Mouse (Mus musculus) cerebellum, adult 18-20 months (tissue): ENCODE measurements around the gene Synj2.

ENCODE experiments used
- DNase-seq, 2 experiments: peaks; one replicate each; pipeline ENCODE4 v3.0.0; 2021

The Synj2 gene

GRCm38 (mm10) chr17:5936276-5936675 is 4.8 kb upstream of the Synj2 start:
- DNase-seq = no peak

DNA sequence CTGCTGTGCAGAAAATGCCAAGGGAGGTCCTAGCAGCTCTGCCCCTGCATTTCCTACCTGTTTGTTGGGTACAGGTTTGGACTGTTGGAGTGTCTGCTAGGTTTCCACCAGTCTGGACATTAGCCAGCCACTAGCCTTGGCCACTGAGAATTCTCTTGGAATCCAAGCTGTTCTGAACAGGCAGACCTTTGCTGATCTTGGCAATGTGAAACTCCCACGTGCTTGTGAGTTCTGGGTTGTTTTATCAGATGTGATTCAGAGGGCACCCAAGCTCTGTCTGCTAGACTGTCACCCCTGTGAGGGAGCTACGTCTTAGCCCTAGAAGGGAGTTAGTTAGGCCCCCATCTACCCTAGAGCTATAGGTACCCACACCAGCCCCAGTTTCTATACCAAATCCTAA is 3.6 kb upstream of the Synj2 start:
- DNase-seq = peak; percentile 51 to 61

DNA sequence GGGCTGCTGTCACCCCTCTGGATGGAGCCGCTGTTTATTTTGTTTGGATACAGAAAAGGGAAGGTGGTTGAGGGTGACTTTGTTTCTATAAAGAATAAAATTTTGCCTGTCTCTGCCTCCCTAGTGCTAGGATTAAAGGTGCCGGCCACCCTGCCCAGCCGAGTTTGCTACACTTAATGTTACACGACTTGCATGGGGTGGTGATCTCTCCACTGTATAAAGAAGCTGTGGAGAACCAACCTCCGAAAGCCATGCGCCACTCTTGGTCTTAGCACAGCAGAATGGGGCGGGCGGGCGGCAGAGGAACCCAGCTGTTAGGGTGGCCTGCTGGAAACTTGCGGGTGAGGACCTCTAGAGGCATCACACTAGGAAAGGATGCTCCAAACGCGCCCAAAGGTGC is 1.2 kb upstream of the Synj2 start:
- no peak for DNase-seq

GRCm38 (mm10) chr17:5940792-5941191 is 288 bp upstream of the Synj2 start:
- peak; percentile 78 to 80 for DNase-seq

- no peak for DNase-seq
Observed at GRCm38 (mm10) chr17:5942156-5942555, 1.1 kb downstream of the Synj2 start.

DNA sequence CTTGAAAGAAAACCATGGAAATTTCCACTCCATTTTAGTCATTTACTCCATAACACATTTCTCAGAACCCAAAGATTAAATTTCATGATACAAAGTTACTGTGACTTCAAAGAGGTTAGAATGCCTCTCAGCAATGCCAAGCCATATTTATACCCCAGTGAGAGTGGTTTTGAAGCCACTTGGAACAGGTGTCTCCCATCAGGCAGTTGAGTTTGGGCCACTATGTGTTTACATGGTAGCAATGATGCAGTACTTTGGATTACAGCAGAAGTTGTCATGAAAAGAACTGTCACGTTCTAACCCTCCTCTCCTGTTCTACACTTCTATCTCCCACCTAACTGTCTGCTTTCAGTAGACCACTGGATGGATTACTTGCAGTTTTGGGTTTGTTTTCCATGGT is 2.0 kb downstream of the Synj2 start:
- DNase-seq = no peak

DNA sequence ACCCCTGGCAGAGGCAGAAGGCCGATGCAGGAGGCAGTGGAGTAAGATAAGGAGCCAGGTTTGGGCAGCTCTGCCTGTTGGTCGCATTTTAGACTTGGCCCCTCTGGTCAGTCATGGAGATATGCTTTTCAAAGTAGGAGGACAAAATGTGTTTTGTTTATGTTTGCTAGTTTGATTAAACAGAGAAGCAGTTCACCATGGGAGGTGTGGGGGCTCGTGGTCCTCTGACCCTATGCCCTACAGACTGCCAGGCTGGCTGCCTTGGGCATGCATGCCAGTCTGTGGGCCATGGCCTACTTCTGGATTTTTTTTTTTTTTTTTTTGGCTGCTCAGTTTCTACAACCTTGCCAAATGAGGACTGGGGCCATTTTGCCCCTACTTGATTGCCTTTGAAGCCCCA is 6.0 kb downstream of the Synj2 start:
- no peak for DNase-seq

GRCm38 (mm10) chr17:5952455-5952854 is 11.4 kb downstream of the Synj2 start:
- DNase-seq = no peak

DNA sequence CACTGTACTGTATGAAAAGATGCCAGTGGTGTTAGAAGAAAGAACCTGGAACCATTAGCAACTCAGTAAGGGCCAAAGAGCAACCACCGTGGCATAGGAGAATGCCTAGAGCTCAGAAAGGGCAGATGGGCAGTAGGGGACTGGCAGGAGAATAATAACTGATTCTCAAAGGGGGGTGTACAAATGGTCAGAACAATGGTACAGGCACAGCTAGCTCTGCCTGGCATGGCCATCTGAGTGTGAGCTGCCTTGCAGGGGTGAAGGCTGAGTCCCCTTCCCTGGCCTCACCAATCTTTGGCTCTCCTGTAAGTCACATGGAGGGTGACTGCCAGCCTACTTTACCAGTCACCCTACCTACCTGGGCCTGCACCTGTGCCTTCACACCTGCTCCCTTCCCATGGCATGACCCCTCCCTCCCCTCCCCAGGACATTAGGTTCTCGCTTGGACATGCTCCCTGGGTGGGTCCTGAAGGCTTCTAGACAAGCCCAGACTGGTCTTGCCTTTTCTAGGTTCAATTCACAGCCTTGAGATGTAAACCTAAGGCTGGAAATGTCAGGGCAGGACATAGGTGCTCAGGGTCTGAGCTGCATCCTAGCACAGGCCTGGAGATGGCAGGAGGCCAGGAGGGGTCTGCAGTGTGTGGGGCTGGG is 15.4 kb downstream of the Synj2 start:
- no peak for DNase-seq

GRCm38 (mm10) chr17:5957097-5957496 is 16.0 kb downstream of the Synj2 start:
- no peak for DNase-seq

- no peak for DNase-seq
Observed at GRCm38 (mm10) chr17:5958229-5958628, 17.1 kb downstream of the Synj2 start.

DNA sequence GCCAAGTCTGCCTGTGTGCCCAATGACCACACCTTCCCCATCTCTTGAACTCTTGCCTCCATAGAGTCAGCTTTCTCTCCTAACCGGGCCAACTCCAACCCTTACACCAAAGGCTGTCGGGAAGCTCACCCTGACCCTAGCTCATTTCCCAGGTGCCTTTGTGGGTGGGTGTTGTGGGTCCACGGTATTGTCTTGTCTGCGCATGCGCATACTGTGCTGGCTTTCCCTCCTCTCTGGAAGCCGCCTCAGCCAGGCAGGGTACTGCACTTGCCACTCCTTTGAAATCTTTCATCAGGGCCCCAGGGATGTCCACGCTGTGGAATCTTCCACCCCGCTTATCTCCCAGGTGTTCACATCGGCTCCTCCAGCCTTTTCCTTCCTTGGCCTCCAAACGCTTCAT is 17.6 kb downstream of the Synj2 start:
- DNase-seq = no peak

DNA sequence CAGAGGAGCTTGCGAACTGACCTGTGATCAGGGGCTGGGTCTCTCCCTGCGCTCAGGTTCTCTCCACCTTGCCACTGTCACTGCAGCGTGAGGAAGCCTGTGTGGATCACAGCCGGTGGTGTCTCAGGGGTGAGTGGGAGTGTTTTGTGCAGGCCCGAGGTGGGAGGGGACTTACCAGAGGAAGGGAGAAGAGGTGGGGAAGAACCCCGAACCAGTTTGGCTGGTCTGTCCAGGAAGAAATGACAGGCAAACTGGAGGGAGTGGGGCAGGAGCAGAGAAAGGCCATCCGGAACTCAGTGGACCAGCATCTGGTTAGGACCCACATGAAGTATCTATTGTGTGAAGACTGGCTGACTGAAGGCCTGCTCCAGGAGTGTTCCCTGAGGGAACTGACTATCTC is 18.0 kb downstream of the Synj2 start:
- DNase-seq = no peak

DNA sequence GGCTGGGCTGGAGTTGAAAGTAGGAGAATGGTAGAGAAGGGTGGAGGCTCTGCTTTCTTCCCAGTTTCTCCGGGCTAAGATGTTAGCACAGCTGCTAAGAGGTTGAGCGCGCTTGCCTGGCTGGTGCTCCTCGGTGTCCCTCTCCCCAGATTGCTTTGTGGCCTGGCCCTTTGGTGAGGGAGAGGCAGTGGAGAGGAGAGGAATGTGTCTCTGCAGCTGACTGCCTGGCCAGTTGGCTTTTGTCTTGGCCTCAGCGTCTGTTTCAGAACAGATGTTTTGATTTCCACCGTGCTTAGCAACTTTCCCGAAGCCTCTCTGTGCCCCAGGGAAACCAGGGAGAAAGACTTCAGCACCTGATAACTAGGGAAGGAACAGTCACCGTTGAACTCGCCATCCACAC is 18.7 kb downstream of the Synj2 start:
- DNase-seq = no peak

DNA sequence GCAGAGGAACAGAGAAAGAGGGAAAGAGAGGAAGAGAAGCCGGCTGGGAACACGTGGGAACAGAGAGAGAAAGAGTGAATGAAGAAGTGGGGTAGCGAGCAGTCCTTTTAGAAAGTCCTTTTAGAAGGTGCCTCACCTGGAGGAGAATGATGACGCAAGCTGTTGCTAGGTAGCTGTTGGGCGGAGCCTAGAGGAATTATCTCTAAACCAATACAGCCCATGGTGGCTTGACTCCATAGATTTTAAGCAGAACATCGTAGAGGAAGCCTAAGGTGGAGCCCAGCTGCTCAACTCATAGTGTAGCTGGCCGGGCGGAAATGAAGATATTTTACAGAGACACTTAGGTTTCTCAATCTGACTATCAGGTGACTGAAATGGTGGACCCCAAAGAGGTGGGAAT is 22.7 kb downstream of the Synj2 start:
- no peak for DNase-seq

GRCm38 (mm10) chr17:5965084-5965781 is 24.2 kb downstream of the Synj2 start:
- DNase-seq = no peak

DNA sequence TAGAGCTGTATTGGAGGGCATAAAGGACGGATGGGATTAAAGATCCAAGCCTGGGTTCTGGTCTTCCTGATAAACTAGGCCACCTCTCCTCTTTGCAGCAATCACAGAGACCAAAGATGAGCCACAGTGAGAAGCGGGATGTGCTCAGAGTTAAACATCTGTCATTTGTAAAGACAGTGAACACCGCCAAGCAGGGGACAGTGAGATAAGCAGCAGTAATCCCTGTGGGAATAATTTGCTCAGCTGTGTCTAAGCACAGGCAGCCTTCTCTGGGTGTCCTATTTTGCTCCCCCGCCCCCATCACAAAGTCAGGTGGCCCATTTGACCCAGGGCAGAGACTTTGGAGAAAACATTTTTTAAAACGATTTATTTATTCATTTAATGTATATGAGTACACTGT is 25.6 kb downstream of the Synj2 start:
- no peak for DNase-seq

GRCm38 (mm10) chr17:5968562-5968961 is 27.5 kb downstream of the Synj2 start:
- DNase-seq = no peak

DNA sequence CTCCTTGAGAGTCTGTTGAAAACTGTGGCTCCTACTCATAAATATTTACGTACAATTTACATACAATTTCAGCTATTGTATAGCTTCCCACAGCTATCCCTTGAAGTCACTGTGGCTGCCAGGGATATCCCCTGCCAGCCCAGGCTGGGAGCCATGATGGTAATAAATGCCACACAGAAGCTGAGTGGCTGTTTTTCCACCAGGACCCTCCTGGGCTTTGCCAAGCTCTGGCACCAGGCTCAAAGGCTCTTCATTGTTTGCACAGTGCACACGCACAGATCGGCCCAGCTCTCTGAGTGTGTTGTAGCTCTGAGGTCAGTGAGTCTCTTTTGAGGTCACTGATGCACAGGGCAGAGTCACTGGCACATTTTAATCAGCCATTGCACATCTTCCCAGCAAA is 28.2 kb downstream of the Synj2 start:
- DNase-seq = no peak

DNA sequence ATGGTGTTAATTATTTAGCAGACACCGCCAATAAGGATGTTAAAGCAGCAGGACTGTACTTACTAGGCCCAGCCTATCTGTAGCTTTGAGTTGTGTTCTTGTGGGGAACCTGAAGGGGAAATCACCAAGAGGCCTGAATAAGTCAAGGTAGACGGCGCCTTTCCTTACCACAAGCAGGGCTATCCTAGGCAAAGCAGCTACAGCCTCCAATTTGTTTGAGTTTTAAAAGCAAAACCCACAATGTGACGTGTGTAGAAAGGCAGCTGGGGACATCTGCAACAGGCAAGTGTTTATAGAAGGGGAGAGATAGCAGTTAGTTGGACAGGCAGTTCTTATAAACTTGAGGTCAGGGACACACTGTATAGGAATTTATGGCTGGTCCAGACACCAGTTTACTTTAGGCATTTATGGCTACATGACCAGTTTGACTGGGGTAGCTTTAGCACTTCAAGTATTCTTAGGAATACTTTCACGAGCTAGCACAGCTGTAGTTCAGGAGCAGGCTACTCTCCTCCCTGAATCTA is 29.3 kb downstream of the Synj2 start:
- no peak for DNase-seq

DNA sequence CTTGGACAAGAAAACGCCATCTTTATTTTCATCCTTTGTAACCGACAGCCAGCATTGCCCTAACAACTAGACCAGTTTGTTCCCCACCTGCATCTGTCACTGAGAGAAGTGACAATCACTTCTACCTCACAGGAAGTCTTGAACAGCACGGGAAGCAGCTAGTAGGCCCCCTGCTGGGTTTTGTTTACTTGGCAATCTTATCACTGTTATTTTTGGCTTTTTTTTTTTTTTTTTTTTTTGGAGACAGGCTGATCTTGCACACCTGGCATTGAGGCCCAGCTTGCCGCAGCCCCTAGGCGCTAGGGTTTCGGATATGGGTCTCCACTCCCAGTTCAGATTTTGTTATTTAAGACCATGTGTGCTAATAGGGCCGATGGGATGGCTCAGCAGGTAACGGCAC is 32.5 kb downstream of the Synj2 start:
- DNase-seq = no peak

GRCm38 (mm10) chr17:5975099-5975977 is 34.3 kb downstream of the Synj2 start:
- DNase-seq = peak; percentile 50 to 52

- DNase-seq = no peak
Observed at GRCm38 (mm10) chr17:5976221-5977055, 35.4 kb downstream of the Synj2 start.
